Mouse (Mus musculus): ENCODE data around the gene Chst11. TPM values are rescaled to one million over a fixed set of nuclear protein-coding genes. Genes with fewer than 3 reads are reported as not detected.

The Chst11 gene
- polyA plus RNA-seq, 1 experiment = 6.1 TPM

DNA sequence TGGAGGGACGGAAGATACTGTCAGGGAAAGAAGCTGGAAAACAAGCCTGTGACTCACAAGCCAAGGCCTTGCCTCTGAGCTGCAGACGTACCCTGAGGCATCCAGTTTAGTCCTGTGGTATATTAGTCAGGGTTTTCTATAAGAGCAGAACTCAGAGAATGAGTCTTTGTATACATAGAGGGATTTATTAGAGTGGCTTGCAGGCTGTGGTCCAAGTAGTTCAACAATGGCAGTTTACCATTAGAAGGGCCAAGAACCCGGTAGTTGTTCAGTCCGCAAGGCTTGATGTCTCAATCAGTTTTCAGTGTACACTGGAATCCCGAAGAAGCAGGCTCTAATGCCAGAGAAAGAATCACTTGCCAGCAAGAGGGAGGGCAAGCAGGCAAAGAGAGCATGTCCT, 192.9 kb downstream of the Chst11 start:
- DNase-seq (ENCODE audit: low spot score) = no peak

DNA sequence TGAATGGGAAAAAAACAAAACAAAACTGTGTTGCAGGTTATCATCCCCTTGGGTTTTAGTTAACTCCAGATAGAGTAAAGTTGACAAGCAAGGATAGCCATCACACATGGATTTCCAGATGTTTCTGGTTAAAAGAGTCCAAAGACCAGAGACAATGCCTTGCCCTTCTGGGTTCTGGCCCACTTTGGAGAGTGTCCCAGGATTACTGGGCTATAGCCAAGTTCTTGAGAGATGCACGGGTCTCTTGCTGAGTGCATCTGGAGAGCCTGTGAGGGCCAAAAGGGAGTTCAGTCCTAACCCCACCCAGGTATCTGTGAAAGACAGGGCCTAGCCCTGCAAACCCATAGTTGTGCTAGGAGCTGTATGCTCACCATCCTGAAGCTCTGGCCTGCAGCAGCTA, 193.4 kb downstream of the Chst11 start:
- no peak for DNase-seq (ENCODE audit: low spot score)

DNA sequence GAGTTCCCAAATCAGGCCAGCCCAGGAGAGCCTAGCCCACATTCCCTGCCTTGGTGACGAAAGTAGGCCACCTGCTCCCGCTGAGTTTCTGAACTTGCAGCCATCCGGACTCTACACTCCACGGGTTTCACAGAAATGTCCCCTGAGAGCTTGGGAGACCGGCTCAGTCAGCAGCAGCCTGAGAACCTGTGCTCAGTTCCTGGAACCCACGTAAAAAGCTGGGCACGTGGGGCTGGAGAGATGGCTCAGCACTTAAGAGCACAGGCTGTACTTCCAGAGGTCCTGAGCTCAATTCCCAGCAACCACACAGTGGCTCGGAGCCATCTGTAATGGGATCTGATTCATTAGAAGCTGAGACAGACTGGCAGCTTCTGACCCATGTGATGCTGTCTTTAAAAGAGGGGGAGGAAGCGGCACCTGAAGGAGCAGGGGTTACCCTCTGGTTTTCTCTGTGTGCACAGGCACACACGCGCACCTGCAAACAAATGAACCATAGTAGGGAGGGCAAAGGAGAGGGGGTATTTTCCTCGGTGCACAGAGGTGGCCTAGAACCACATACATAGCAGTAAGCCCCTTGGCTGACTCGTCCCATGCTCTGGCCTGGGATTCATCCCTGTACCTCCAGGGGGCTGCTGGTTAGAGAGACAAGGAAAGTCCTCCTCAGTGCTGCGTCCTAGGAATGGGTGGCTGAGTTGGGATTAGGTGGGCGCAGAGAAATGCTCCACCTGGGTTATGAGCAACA, 196.7 kb downstream of the Chst11 start:
- no peak for DNase-seq (ENCODE audit: low spot score)

DNA sequence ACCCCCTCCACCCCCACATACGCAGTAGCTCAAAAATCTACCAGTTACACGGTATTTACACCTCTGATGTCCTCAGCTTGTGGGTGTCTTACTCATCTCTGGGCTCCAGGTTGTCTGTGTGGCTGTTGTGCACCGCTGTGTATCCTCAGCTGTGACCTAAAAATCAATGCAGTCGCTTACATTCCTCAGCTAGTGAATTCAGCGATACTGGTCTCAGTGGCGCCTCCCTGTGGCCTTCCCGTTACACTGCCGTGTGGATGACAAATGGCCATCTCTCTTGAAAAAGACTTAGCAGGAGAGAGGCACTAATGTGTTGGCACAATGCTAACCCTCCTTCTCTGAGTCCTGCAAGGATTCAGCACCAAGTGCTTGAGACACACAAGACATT, 197.3 kb downstream of the Chst11 start:
- peak; percentile 33 for DNase-seq (ENCODE audit: low spot score)

DNA sequence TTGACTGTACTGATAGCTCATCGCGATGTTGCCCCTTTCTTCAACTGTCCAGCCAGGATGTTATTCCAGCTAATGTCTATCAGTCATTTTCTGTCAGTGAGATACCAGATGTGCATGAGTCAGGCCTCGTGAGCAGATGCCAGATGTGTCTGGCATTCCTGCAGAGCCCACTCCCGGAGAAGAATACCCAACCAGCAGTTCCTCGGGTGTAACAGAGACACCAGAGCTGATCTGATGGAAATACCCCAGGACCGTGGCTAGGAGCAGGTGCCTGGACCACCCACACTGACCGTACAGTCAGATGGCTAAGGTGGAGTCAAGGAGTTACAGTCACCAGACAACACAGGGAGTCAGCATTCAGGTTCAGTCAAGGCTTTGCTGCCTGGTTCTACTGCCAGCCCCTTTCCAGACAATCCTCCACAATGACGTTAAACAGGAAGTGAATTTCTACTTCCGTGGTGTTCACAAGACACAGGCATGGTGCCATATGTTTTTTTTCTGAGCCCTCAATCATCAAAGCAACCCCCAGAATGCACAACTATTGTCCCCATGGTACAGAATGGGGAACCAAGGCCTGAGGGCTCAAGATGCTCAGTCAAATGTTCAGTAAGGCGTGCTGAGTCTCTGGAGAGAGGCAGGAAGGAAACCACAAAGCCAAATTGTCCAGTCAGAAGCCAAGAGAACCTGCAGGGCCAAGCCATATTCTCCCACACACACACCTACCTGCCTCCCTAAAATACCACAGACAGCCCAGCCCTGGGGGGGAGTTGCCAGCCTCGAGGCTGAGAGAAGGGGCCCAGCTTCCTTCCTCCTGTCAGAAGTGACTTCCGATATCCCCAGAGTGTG, 198.6 kb downstream of the Chst11 start:
- DNase-seq (ENCODE audit: low spot score) = no peak

DNA sequence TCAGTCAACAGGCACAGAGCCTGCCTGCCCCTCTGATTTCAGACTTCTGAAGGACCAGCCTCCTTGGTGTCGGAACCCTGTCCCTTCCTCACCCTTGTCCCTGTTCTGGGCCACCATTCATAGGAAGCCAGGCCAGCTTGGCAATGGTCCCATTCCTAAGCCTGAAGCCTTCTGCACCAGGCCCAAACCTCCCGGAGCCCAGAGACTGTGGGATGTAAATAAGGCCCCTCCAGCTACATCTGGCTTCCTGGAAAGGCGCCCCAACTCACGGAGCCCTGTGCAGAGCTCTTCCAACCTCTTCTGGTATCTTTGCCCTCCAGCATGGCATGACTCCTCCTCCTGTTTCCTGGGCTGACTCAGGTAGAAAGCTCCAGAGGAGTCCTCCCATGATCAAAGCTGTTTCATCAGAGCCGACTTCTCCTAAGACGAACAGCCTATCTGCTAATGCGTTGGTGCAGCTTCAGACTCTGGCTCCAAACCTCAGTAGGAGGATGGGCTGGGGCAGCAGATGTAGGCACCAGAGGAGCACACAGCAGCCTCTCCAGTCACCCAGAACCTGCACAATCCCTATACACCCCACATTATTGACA, 199.3 kb downstream of the Chst11 start:
- DNase-seq (ENCODE audit: low spot score) = no peak

DNA sequence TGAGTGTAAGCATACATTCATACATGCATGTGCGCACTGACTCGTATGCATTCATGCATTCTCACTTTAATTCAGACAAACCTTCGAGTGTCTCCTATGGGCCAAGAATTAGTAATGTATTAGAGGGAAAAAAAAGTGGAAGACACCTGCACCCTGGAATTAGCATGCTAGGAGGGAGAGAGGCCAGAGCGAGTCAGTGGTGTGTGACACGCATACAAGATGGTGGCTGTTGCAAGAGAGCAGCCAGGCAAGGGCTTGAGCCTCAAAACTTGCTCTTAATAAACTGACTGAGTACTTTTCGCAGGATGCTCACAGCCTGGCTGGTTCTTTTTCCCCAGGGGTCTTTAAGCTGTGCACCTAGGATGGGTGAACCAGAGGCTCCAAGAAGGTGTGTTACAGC, 199.8 kb downstream of the Chst11 start:
- no peak for DNase-seq (ENCODE audit: low spot score)

DNA sequence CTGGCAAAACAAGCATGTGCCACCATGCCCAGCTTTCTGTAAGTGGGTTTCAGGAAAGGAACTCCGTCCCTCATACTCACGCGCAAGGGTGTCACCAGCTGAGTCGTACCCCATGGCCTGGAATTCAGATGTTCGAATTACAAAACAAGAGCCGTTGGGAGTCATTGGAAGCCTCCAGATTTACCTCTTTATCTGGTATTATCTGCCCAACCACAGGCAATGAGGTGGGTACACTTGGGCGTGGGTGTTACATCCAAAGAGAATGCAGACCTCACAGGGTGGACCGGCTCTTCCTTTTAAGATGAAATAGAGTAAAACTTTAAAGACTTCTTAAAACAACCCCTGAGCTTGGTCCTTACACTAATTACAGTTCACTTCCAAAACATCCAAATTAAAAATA, 200.9 kb downstream of the Chst11 start:
- no peak for DNase-seq (ENCODE audit: low spot score)

DNA sequence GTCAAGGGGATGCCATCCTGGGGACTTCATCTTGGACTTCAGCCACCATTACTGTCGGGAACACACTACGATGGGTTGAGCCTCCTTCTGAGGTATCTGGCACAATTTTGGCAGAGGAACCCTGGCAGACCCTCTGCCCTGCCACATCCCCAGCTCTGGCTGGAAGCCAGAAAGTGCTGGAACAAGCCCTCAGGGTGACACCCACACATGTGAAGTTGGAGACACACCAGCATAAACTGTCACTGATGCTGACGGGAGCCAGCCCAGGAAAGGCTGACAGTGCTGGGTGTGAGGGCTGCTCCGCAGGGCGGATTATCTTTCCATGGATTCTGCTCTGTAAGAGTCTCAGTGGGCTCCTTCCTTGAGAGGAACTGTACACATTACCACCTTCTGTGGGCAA, 201.7 kb downstream of the Chst11 start:
- no peak for DNase-seq (ENCODE audit: low spot score)

DNA sequence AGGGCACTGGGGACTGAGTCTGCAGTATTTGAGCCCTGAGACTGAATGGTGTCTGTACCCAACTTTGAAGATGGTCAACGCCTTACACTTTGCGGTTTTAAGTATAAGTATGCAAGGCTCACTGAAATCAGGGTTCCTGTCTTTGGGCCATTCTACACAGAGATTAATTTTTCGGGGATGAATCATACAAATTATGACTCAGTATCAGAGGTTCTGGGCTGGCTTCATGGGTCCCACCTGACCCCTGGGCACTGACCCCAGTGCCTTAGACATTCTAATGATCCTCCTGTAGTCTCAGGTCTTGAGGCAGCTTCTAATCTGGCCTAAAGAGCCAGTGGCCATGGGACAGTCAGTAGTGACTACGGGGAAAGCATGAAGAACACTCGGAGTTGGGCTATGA, 203.8 kb downstream of the Chst11 start:
- DNase-seq (ENCODE audit: low spot score) = no peak

DNA sequence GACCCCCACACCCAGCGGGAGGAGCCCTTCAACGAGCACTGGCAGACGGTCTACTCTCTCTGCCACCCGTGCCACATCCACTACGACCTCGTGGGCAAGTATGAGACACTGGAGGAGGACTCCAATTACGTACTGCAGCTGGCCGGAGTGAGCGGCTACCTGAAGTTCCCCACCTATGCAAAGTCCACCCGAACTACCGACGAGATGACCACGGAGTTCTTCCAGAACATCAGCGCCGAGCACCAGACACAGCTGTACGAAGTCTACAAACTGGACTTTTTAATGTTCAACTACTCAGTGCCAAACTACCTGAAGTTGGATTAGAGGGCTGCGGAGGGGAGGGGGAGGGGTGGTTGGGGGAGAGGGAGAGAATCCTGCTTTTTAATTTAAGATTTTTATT, 206.2 kb downstream of the Chst11 start:
- DNase-seq (ENCODE audit: low spot score) = no peak

DNA sequence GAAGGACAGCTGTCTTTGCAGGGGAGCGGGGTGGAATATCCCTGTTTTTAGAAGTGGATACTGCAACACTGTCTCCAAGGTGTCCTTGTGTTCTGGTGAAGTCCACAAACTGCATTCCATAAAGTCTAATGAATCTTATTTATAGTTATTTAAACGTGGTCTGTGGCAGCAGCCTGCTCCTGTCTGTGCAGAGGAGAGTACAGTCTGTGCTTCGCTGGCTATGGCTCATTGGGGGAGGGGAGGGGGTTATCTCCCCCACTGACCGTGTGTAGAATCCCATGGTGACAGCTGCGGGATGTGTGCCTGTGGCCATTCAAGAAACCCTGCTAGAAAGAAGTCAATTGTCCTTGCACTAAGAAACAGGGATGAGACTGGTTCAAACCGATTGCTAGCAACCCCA, 206.7 kb downstream of the Chst11 start:
- DNase-seq (ENCODE audit: low spot score) = no peak

DNA sequence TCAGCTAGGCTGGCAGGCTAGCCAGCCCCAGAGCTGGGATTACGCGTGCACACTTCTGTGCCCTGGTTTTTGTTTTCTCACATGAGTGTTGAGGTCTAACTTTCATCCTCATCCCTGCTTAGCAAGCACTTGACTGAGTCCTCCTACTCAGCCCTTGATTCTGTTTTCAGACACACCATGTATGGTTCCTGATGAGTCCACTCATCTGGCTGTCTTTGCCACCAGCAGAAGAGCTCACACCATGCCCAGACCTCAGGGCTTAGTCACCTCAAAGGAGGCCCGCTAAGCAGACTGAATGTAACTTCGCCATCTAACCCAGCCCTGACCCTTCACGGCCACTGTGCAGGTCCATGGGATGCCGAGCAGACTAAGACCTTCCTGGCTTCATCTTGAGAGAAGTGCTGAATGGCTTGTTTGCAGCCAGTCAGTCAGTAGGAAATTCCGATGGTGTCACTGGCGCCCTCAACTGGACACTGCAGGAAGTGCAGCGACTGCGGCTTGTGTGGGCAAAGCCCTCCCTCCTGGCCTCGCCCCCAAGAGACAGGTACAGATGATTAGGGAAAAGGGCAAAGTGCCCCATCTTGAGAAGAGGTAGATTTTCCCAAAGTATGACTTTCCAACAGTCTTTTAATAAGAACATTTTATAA, 212.5 kb downstream of the Chst11 start:
- DNase-seq (ENCODE audit: low spot score) = peak; percentile 41

DNA sequence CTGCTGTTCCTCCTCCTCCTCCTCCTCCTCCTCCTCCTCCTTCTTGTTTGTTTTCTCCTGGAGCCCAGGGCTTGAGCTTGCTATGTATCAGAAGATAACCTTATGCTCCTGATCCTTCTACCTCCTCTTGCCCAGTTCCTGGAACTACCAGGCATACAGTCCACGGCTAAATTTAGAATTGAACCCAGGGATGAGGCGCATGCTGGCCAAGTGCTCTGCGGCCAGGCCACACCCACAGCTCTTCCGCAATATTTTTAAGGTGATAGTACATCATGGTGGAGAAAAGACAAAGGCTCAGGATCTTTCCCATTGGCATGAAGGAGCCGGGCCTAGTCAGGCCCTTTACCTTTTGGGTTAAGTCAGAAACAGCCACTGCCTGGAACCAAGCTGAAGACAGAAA, 213.4 kb downstream of the Chst11 start:
- DNase-seq (ENCODE audit: low spot score) = no peak

DNA sequence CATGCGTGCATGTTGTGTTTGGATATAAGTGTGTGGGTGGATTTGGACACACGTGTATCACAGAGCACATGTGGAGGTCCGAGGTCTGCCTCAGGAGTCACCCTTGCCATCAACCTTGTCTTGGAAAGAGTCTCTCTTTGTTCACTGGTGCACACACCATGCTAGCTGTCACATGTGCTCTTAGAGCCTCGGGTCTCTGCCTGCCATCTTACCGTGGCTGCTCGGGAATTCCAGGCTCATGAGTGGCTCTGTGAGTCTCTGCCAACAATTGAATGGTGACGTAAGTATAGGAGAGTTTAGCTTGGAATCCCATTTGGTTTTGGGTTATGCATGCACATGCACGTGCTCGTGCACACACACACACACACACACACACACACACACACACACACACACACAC, 214.0 kb downstream of the Chst11 start:
- no peak for DNase-seq (ENCODE audit: low spot score)

DNA sequence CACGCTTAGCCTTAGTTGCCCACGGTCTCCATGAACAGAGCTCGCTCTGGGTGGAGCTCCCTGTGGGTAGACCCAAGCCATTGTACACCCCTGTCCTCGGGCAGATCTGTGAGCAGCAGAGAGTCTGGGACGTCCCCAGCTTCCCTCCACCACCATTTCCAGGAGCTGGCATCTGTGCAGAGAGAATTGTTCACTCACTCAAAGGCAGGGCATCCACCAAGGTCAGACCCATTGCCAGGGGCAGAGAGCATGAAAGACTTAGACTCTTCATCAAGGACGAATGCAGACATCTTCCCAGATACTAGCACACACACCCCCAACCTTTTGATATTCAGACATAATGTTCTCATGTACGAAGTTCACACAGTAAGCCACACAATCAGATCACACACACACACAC, 216.2 kb downstream of the Chst11 start:
- no peak for DNase-seq (ENCODE audit: low spot score)

DNA sequence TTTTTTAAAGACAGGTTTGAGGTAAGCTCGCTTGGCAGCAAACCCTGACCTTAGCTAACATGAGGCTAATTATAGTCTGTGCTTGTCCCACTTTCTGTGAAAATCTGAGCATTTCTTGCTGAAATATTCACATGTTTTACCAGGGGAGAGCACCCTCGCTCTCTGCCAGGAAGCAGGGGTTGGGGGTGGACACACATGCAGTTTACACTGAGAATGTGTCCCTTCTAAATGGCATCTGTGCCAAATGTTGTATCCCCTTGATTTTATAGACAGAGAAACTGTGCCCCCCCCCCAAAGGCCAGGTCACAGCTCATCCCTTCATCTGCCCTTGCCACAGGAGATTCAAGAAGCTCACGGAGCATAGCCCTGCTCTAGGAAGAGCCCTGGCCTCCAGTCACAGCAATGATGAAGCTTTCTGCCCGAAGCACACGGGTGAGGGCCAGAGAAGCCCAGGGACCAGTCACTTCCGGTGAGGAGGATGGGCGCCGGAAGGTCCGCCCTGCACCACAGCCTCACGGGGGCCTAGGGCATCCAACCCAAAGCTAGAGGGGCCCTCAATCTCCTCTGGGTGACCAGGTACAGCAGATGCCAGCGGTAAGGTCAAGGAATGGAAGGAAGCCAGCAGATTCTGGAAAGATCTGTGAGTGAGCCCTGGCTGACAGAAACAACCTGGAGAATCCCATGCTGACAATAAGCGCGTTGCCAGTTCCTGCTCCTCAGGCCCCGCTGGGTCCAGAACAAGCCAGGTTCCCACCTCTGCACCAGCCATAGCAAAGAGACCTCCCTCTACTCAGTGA, 217.8 kb downstream of the Chst11 start:
- no peak for DNase-seq (ENCODE audit: low spot score)

DNA sequence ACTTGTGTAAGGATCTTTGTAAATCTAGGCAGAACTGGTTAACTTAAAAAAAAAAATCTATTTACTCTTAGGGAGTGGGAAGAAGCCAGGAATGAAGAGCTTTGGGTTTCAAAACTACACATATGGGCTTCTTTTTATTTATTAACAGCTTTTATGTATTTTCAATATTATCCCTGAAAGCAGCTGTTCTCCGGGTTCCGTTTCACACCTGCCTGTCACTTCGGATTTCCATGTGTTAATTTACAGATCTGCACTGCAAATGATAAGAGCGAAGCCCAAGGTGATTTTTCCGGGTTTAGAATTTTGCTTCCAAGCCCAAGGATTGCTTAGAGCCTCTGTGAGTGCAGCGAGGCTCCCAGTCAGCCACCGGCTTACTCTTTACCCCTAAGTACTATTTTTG, 223.1 kb downstream of the Chst11 start:
- no peak for DNase-seq (ENCODE audit: low spot score)

DNA sequence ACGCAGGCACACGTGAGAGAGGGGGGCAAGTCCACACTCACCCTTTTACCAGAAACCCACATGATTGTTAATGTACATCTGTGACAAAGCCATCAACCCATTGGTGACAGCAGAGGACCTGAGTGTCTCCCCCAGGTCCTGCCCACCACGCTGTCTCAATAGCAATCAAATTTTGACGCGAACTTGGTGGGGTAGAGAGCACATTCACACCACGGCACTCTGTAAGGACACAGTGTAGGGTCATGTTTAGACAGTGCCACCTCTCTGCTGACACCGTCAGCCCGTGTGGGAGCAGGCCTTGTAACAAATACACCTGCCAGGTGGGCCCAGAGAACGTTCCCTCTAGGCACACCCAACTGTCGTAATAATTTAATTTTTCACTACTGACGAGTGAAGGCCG, 224.1 kb downstream of the Chst11 start:
- no peak for DNase-seq (ENCODE audit: low spot score)

DNA sequence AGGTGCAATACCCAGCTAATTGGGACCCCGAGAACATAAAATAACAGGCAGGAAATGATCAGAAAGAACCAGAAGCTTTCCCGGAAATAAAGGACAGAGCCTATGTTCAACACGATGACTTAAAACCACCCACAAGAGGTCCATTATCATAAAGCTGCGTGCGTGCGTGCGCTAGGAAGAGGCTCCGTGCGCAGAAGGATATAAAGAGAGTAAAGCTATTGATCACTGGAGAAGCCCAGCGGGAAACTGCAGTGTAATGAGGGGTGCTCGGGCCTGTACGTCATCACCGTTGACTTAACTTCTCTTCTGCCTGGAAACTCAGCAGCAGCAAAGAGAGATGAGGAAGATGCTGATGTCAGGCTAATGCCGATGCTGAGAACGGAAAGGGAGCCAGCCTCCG, 224.8 kb downstream of the Chst11 start:
- no peak for DNase-seq (ENCODE audit: low spot score)

DNA sequence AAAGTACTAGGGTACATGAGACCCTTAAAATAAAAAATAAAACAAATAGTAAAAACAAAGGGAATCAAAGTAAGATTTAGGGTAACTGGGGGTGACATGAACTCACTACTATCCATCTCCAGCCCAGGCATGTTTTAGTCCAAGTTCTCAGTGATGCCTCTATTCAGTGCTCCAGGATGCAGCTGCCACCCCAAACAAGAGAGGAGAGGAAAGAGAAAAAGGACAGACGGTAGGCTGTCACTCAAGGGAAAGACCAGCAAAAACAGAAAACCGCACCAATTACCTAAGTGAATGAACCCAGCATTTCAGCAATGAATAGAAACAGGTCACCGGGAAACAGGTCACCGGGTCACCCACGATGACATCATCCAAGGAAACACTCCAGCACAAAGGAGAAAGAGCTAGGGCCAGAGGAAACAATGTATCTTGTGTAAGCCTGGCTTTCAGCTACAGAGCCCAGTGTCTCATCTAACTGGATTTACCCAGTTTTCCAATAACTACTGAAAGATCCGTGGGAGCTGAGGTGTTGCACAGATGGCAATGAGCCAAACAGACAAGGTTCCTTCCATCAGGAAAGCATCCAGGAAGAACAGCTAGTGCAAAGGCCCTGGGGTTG, 225.8 kb downstream of the Chst11 start:
- DNase-seq (ENCODE audit: low spot score) = no peak
